Mouse (Mus musculus): ENCODE data around the gene Fam209. TPM values are rescaled to one million over a fixed set of nuclear protein-coding genes. Genes with fewer than 3 reads are reported as not detected.
A peak's percentile ranks its signal among the peaks of the same experiment; 100 is the strongest.

Fam209 gene
- polyA plus RNA-seq, 1 experiment from 2014 or later, result 0.57 TPM

DNA sequence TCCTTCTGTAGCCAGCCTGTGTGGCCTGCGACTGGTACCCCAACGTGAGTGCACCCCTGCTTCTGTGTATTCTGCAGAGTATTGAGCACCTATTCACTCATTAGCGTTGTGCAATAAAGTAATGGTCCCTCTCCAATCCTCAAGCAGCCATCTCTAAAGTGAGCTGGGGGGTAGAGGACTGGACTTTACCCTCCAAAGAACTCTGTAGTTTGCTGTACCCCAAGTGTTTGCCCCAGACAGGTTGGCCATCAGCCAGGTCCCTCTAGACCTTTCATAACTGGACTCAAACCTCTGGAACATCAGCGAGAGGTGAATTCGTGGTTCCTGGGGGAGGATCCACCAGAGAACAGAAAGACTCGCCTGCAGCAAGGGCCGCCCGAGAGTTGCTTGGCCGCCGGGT, 19.9 kb upstream of the Fam209 start:
- Histone ChIP-seq H3K4me3 (replicated peaks) (no peak overlapping the region), H3K36me3 (peaks cover 91% of the 10 kb centered on the region), H3K9ac (replicated peaks) (no peak overlapping the region), H3K4me2 (replicated peaks) (no peak overlapping the region), H3K9me3 (no peaks in the 10 kb centered on the region), H3K27me3 (no peaks in the 10 kb centered on the region), H3K4me1 (replicated peaks) (no peaks in the 10 kb centered on the region), H3K27ac (no peak overlapping the region)
- ATAC-seq, result no peak
- 95% methylated on average over 10 of the region's 10 CpGs for WGBS

DNA sequence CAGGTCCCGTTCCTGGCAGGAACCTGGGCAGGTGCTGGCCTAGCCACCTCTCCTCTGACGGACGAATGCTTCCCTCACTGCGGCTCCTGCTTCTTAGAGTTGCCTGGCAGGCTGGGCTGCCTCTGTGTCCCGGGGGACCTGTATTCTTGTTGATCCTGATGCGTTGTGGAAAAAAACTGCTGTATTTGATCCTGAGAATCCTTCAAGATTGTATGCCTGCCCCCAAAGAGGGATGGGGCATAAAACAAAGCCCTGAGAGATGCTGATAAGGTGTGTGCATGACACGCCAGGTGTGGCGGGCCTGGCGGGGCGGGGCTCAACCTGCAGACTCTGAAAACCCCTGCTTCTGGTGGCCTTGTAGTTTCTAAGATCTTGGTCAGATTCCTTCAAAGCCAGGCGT, 13.8 kb upstream of the Fam209 start, which contains the start of gene Gcnt7:
Gene Gcnt7, minus strand, starts transcription at position 101 of the 400 bp plus-strand sequence.
- H3K4me2 ChIP-seq (replicated peaks), result no peak within 1 kb of the TSS
- H3K27me3 ChIP-seq, result no peaks in the 10 kb centered on the region
- peaks cover 72% of the 10 kb centered on the region for H3K36me3 ChIP-seq
- no peak within 1 kb of the TSS for H3K27ac ChIP-seq
- H3K9me3 ChIP-seq, result no peaks in the 10 kb centered on the region
- 93% methylated on average over 11 of the region's 11 CpGs for WGBS
- no peak within 1 kb of the TSS for H3K9ac ChIP-seq (replicated peaks)
- no peaks in the 10 kb centered on the region for H3K4me1 ChIP-seq (replicated peaks)
- no peak within 1 kb of the TSS for H3K4me3 ChIP-seq (replicated peaks)
- no peak for ATAC-seq

DNA sequence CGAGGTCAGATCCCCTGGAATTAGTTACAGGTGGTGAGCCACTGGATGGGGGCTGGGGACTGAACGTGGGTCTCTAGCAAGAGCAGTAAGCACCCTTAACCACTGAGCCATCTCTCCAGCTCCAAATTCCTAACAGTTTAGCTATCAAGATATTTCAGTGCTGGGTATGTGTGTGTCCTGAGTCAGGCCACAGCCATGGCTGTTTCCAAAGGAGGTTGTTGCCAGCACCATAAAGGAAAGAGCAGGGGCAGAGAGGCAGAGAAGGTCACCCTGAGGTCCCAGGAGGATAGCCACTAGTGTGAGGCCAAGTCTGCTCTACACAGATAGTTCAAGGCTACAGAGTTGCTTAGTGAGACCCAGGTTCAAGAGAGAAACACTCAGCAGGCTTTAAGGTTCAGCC, 11.7 kb upstream of the Fam209 start:
- Histone ChIP-seq H3K4me3 (replicated peaks) (no peak overlapping the region), H3K9ac (replicated peaks) (no peak overlapping the region), H3K27ac (no peak overlapping the region), H3K4me1 (replicated peaks) (no peaks in the 10 kb centered on the region), H3K4me2 (replicated peaks) (no peak overlapping the region), H3K27me3 (no peaks in the 10 kb centered on the region), H3K9me3 (no peaks in the 10 kb centered on the region), H3K36me3 (peaks cover 81% of the 10 kb centered on the region)
- 95% methylated on average over 2 of the region's 2 CpGs for WGBS
- no peak for ATAC-seq

DNA sequence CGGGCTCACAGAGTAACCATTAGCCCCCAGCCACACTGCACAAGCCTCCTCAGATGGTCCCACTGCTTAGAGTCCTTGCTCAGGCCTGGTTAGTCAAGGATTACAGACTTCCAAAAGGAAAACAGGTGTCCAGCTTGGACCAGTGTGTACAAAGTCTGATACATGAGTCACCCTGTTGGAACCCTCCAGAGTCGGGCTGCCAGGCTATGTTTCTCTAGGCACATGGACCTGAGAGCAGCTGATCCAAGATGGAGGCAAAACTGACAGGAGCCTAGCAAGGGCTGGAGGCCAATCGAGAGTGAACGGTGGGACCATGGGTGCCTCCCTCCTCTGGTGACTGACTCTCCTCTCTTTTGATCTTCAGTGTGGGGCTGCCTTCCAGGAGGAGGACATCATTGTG, 9.5 kb upstream of the Fam209 start:
- no peak for ATAC-seq
- Histone ChIP-seq H3K4me1 (replicated peaks) (no peaks in the 10 kb centered on the region), H3K4me2 (replicated peaks) (no peak overlapping the region), H3K4me3 (replicated peaks) (no peak overlapping the region), H3K27ac (no peak overlapping the region), H3K9ac (replicated peaks) (no peak overlapping the region), H3K9me3 (no peaks in the 10 kb centered on the region), H3K27me3 (no peaks in the 10 kb centered on the region), H3K36me3 (peaks cover 80% of the 10 kb centered on the region)
- 94% methylated on average over 4 of the region's 4 CpGs for WGBS

DNA sequence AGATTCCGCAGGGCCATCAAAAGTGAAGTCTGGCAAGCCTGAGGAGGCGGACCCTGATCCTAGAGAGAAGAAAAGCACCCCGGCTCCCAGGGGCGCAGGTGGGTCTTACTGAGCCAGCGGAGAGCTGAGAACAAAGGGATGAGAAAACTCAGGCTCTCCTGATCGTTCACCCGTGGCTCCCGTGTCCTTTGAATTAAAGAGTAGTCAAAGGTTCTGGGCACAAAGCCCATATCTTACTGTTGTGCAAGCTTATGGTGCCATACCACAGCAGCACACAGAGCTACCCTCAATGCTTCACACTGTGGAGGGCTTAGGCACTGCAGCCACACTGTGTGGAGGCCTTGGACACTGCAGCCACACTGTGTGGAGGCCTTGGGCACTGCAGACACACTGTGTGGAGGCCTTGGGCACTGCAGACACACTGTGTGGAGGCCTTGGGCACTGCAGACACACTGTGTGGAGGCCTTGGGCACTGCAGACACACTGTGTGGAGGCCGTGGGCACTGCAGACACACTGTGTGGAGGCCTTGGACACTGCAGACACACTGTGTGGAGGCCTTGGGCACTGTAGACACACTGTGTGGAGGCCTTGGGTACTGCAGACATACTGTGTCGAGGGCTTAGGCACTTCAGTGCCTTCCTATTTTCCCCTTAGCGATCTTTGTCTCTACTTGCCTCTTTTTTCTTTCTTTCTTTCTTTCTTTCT, 5.7 kb upstream of the Fam209 start:
- whole genome bisulfite sequencing, result 72% methylated on average over 11 of the region's 11 CpGs
- Histone ChIP-seq H3K27me3 (no peaks in the 10 kb centered on the region), H3K4me1 (replicated peaks) (no peaks in the 10 kb centered on the region), H3K9ac (replicated peaks) (no peak overlapping the region), H3K4me2 (replicated peaks) (no peak overlapping the region), H3K9me3 (no peaks in the 10 kb centered on the region), H3K27ac (no peak overlapping the region), H3K4me3 (replicated peaks) (no peak overlapping the region), H3K36me3 (peaks cover 88% of the 10 kb centered on the region)
- ATAC-seq, result no peak

DNA sequence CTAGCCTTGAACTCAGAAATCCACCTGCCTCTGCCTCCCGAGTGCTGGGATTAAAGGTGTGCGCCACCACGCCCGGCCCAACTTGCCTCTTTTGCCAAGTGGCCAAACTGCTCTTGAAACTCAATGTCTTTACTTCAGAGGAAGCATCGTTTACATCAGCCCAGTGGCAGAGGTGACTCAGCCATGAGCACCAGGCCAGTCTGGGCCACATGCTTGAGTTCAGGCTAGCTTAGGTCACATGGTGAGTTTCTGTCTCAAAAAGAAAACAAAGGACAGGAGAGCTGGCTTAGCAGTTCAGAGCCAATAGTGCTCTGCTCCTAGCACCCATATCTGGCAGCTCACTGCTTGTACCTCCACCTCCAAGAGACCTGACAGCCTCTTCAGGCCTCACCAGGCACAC, 5.1 kb upstream of the Fam209 start:
- H3K27ac ChIP-seq, result no peak overlapping the region

DNA sequence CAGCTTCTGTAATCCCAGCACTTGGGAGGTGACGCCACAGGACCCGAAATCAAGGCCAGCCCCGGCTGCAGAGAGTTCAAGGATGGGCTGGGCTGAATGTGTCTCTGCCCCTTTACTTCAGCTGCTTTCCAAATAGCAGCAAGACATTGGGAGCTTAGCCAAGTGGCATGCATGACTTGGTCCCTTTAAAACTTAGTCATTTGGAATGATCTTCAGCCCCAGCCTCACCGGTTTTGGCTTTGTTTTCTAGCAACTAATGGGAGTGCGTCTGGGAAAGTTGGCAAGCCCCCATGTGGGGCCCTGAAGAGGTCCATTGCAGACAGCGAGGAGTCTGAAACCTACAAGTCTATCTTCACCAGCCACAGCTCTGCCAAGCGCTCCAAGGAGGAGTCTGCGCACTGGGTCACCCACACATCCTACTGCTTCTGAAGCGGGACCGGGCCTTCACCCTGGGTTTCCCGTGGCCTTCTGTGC, 3.9 kb upstream of the Fam209 start:
- no peaks in the 10 kb centered on the region for H3K4me1 ChIP-seq (replicated peaks)
- no peak overlapping the region for H3K9ac ChIP-seq (replicated peaks)
- no peaks in the 10 kb centered on the region for H3K27me3 ChIP-seq
- H3K27ac ChIP-seq, result no peak overlapping the region
- no peak overlapping the region for H3K4me2 ChIP-seq (replicated peaks)
- 72% methylated on average over 11 of the region's 11 CpGs for WGBS
- H3K36me3 ChIP-seq, result peaks cover 72% of the 10 kb centered on the region
- ATAC-seq, result peak; percentile 36; the same call in 1 of the 2 replicates
- H3K4me3 ChIP-seq (replicated peaks), result no peak overlapping the region
- no peaks in the 10 kb centered on the region for H3K9me3 ChIP-seq

More for the DNA sequence above, 5.1 kb upstream of the Fam209 start:
- Histone ChIP-seq H3K4me3 (replicated peaks) (no peak overlapping the region), H3K4me1 (replicated peaks) (no peaks in the 10 kb centered on the region), H3K9me3 (no peaks in the 10 kb centered on the region), H3K27me3 (no peaks in the 10 kb centered on the region), H3K9ac (replicated peaks) (no peak overlapping the region), H3K36me3 (peaks cover 84% of the 10 kb centered on the region), H3K4me2 (replicated peaks) (no peak overlapping the region)
- ATAC-seq, result no peak
- WGBS, result 97% methylated on average over 5 of the region's 5 CpGs

DNA sequence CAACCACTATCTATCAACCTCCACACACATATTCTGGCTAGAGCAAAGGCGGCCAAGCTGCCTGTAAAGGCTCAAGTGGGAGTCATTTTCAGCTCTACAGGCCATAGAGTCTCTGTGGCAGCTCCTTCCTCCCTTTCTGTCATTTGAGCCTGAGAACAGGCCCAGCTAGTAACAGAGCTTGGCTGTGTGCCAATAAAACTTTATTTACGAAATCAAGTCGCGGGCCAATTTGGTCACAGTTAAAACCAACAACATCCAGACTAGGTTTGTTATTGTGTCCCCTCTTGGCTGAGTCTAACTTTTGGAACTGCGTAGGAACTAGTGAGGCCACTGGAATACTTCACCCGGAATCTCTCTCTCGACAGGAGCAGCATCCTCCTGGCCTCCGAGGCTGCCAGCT, 1.3 kb downstream of the Fam209 start:
- peaks cover 5% of the 10 kb centered on the region for H3K27me3 ChIP-seq
- no peaks in the 10 kb centered on the region for H3K9me3 ChIP-seq
- no peaks in the 10 kb centered on the region for H3K4me1 ChIP-seq (replicated peaks)
- ATAC-seq, result no peak
- WGBS, result 81% methylated on average over 8 of the region's 8 CpGs
- H3K27ac ChIP-seq, result no peak overlapping the region
- H3K36me3 ChIP-seq, result peaks cover 21% of the 10 kb centered on the region
- H3K4me3 ChIP-seq (replicated peaks), result no peak overlapping the region
- no peak overlapping the region for H3K9ac ChIP-seq (replicated peaks)
- no peak overlapping the region for H3K4me2 ChIP-seq (replicated peaks)

DNA sequence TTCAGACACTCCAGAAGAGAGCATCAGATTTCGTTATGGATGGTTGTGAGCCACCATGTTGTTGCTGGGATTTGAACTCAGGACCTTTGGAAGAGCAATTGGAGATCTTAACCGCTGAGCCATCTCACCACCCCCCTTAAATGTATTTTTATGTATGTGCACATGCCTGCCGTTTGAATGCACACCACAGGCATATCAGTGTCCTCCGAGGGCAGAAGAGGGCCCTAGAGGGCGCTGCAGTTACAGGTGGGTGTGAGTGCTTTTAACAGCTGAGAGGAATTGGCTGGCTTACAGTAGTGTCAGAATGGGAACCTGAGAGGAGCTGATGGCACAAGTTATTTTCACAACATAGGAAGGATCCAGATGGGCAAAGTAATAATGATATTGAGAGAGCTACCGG, 2.6 kb downstream of the Fam209 start:
- Histone ChIP-seq H3K9me3 (no peaks in the 10 kb centered on the region), H3K4me2 (replicated peaks) (no peak overlapping the region), H3K27me3 (peaks cover 5% of the 10 kb centered on the region), H3K36me3 (peaks cover 8% of the 10 kb centered on the region), H3K9ac (replicated peaks) (no peak overlapping the region), H3K4me1 (replicated peaks) (no peaks in the 10 kb centered on the region), H3K4me3 (replicated peaks) (no peak overlapping the region), H3K27ac (no peak overlapping the region)
- no peak for ATAC-seq
- 41% methylated on average over 6 of the region's 6 CpGs for WGBS

DNA sequence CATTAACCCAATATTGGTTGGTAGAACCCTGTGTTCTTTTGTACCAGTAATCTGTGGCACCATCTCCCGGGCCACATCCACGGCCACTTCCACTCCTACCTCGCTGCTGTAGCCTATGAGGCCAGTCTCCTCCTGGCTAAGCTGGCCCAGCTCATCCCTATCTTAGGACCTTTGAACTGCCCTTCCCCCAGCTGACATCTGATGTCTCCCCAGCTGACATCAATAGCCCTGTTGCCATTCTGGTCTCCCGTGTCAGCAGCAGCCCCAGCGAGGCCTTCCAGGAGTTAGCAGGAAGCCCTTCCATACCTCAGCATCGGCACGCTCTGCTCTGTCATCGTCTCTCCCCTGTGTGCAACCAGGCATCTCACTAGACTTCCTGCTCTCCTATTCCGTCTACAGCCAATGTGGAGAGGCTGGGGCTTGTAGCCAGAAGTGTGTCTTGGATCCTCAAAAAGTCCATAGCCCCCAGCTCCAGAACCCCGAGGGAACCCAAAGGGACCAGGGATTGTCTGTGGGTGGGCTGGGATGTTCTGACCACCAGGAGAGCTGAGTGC, 4.5 kb downstream of the Fam209 start:
- Histone ChIP-seq H3K27me3 (peaks cover 7% of the 10 kb centered on the region), H3K27ac (no peak overlapping the region), H3K4me2 (replicated peaks) (no peak overlapping the region), H3K4me1 (replicated peaks) (no peaks in the 10 kb centered on the region), H3K9ac (replicated peaks) (no peak overlapping the region), H3K9me3 (no peaks in the 10 kb centered on the region), H3K4me3 (replicated peaks) (no peak overlapping the region), H3K36me3 (0 out of 2 replicates have a peak, but pooled peaks cover under 1% of the 10 kb centered on the region)
- 33% methylated on average over 10 of the region's 10 CpGs for WGBS
- ATAC-seq, result no peak

DNA sequence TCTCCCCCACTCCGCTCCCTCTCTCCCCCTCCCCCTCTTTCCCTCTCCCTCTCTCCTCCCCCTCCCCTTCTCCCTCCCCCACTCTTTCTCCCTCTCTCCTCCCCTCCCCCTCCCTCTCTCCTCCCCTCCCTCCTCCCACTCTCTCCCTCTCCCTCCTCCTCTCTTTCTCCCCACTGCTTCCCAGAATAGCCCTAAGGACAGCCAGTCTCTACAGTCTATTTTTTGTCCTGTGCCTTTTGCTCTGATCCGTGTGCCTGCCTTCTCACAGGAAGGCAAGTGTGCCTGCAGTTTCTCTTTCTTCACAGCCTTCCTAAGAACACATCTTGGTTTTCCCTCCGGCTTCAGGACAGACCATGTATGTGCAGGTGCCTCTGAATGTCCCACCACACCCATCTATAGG, 5.0 kb downstream of the Fam209 start:
- ATAC-seq, result no peak
- Histone ChIP-seq H3K4me2 (replicated peaks) (no peak overlapping the region), H3K27me3 (peaks cover 7% of the 10 kb centered on the region), H3K9ac (replicated peaks) (no peak overlapping the region), H3K4me3 (replicated peaks) (no peak overlapping the region), H3K36me3 (no peaks in the 10 kb centered on the region), H3K27ac (no peak overlapping the region), H3K9me3 (no peaks in the 10 kb centered on the region), H3K4me1 (replicated peaks) (no peaks in the 10 kb centered on the region)
- 38% methylated on average over 3 of the region's 3 CpGs for WGBS

DNA sequence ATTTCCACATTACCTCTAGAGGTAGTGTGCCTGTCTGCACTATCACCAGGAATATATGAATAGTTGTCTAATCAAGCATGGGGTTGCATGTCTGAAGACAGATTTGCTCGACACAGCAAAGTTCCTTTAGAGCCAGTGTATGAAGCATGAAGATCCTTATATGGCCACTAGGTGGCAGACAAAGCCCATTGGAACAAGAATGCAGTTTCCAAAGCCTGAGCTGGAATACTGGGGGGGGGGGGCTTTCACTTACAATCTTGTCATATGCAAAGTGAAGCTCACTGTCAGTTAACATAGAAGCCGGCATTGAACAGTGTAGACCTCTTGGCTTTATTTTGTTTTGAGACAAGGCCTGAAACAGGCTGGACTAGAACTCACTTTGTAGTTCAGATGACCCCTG, 5.5 kb downstream of the Fam209 start:
- ATAC-seq, result peak; percentile 62; the same call in 1 of the 2 replicates

More for the DNA sequence above, 5.5 kb downstream of the Fam209 start:
- H3K27me3 ChIP-seq, result peaks cover 7% of the 10 kb centered on the region
- H3K4me1 ChIP-seq (replicated peaks), result no peaks in the 10 kb centered on the region
- no peak overlapping the region for H3K9ac ChIP-seq (replicated peaks)
- no peak overlapping the region for H3K4me2 ChIP-seq (replicated peaks)
- no peak overlapping the region for H3K27ac ChIP-seq
- no peaks in the 10 kb centered on the region for H3K9me3 ChIP-seq
- H3K36me3 ChIP-seq, result no peaks in the 10 kb centered on the region
- WGBS, result 1% methylated on average over 2 of the region's 2 CpGs
- no peak overlapping the region for H3K4me3 ChIP-seq (replicated peaks)
